Mouse (Mus musculus) kidney, embryonic 16.5 days (tissue): ENCODE measurements around the gene Colgalt1. TPM values are rescaled to one million over a fixed set of nuclear protein-coding genes. Genes with fewer than 3 reads are reported as not detected.

Experiments
- ATAC-seq: fragments of 200-750 bp; cut with Nextera tagmentation; 2 replicates; pipeline ENCODE4 v1.8.0; 2017; ENCODE audit warnings: moderate TSS enrichment; ENCODE audit not compliant: low FRiP score, low TSS enrichment
- H3K27ac ChIP-seq: fragments of 300-500 bp; sonication (generic); 2 replicates; pipeline ENCODE4 v1.5.1; 2014; ENCODE audit warnings: low read length
- H3K27me3 ChIP-seq: fragments of 300-500 bp; sonication (generic); 2 replicates; pipeline ENCODE4 v1.6.1; 2014; ENCODE audit warnings: low read length, control low read depth, mixed read lengths; ENCODE audit not compliant: insufficient read depth
- H3K36me3 ChIP-seq: fragments of 300-500 bp; sonication (generic); 2 replicates; pipeline ENCODE4 v1.6.1; 2014; ENCODE audit warnings: low read length, control low read depth, mixed read lengths; ENCODE audit not compliant: insufficient read depth
- H3K4me1 ChIP-seq: fragments of 300-500 bp; sonication (generic); 2 replicates; pipeline ENCODE4 v1.6.1; 2014; ENCODE audit warnings: low read length, control low read depth, mixed read lengths; ENCODE audit not compliant: insufficient read depth
- H3K4me2 ChIP-seq: fragments of 300-500 bp; sonication (generic); replicated peaks from 2 replicates; pipeline ENCODE4 v1.6.1; 2014; ENCODE audit warnings: low read depth, low read length
- H3K4me3 ChIP-seq: fragments of 300-500 bp; sonication (generic); 2 replicates; pipeline ENCODE4 v1.5.1; 2014; ENCODE audit warnings: mild to moderate bottlenecking, low read length
- H3K9ac ChIP-seq: fragments of 300-500 bp; sonication (generic); replicated peaks from 2 replicates; pipeline ENCODE4 v1.6.1; 2014; ENCODE audit warnings: low read length
- H3K9me3 ChIP-seq: fragments of 300-500 bp; sonication (generic); 2 replicates; pipeline ENCODE4 v1.6.1; 2016; ENCODE audit warnings: low read length, control low read depth
- WGBS: fragments of 180-500 bp; shearing (Covaris S2); extraction: QIAGEN DNeasy Blood & Tissue Kit; methylation state at CpG from one replicate; pipeline ENCODE4 v1.1.7; 2014; 5-methylcytosine and 5-hydroxymethylcytosine counted together
- polyA plus RNA-seq: library from polyadenylated mRNA; unstranded; fragments of >200 nt; fragmentation: Nextera tagmentation; extraction: Ambion mirVana; gene quantifications from 2 replicates; pipeline ENCODE4 v1.2.1, GENCODE M21; 2015

Gene Colgalt1
- polyA plus RNA-seq, 1 experiment from 2014 or later = 77.6 TPM

GRCm38 (mm10) chr8:71570291-71570954 is 40.4 kb upstream of the Colgalt1 start:
- H3K4me1 ChIP-seq = peaks cover 25% of the 10 kb centered on the region
- peak overlapping the region; percentile 66 for H3K4me3 ChIP-seq
- peak overlapping the region; percentile 91 for H3K4me2 ChIP-seq
- no peaks in the 10 kb centered on the region for H3K27me3 ChIP-seq
- peak overlapping the region; percentile 77 for H3K9ac ChIP-seq
- peak; percentile 90 for ATAC-seq
- no peaks in the 10 kb centered on the region for H3K36me3 ChIP-seq
- H3K9me3 ChIP-seq = no peaks in the 10 kb centered on the region
- H3K27ac ChIP-seq = peak overlapping the region; percentile 94
- WGBS = under 1% methylated on average over 41 of the region's 41 CpGs

- no peaks in the 10 kb centered on the region for H3K36me3 ChIP-seq
- no peak overlapping the region for H3K27ac ChIP-seq
- H3K27me3 ChIP-seq = no peaks in the 10 kb centered on the region
- no peak overlapping the region for H3K4me3 ChIP-seq
- no peak overlapping the region for H3K4me2 ChIP-seq
- peaks cover 25% of the 10 kb centered on the region for H3K4me1 ChIP-seq
- H3K9me3 ChIP-seq = no peaks in the 10 kb centered on the region
- WGBS = 81% methylated on average over 2 of the region's 2 CpGs
- H3K9ac ChIP-seq = 0 out of 2 replicates have a peak overlapping the region, but pooled peaks have one; percentile 12
- ATAC-seq = no peak
These were observed 38.7 kb upstream of the Colgalt1 start for GRCm38 (mm10) chr8:71572077-71572476.

- H3K9me3 ChIP-seq = no peaks in the 10 kb centered on the region
- ATAC-seq = no peak
- H3K27ac ChIP-seq = no peak overlapping the region
- H3K9ac ChIP-seq = 0 out of 2 replicates have a peak overlapping the region, but pooled peaks have one; percentile 34
- H3K4me3 ChIP-seq = no peak overlapping the region
- peaks cover 20% of the 10 kb centered on the region for H3K4me1 ChIP-seq
- H3K27me3 ChIP-seq = no peaks in the 10 kb centered on the region
- H3K4me2 ChIP-seq = no peak overlapping the region
- no peaks in the 10 kb centered on the region for H3K36me3 ChIP-seq
- 78% methylated on average over 9 of the region's 9 CpGs for WGBS
These were observed 37.8 kb upstream of the Colgalt1 start for GRCm38 (mm10) chr8:71572847-71573633.

GRCm38 (mm10) chr8:71574426-71574825 is 36.4 kb upstream of the Colgalt1 start:
- no peak overlapping the region for H3K4me3 ChIP-seq
- H3K36me3 ChIP-seq = no peaks in the 10 kb centered on the region
- no peak overlapping the region for H3K27ac ChIP-seq
- ATAC-seq = no peak
- H3K4me1 ChIP-seq = peaks cover 7% of the 10 kb centered on the region
- no peak overlapping the region for H3K9ac ChIP-seq
- no peaks in the 10 kb centered on the region for H3K9me3 ChIP-seq
- no peaks in the 10 kb centered on the region for H3K27me3 ChIP-seq
- 82% methylated on average over 7 of the region's 7 CpGs for WGBS
- no peak overlapping the region for H3K4me2 ChIP-seq

GRCm38 (mm10) chr8:71575020-71575419 is 35.8 kb upstream of the Colgalt1 start:
- Histone ChIP-seq H3K4me3 (no peak overlapping the region), H3K36me3 (no peaks in the 10 kb centered on the region), H3K4me2 (no peak overlapping the region), H3K9me3 (no peaks in the 10 kb centered on the region), H3K4me1 (peaks cover 7% of the 10 kb centered on the region), H3K27ac (no peak overlapping the region), H3K27me3 (no peaks in the 10 kb centered on the region), H3K9ac (no peak overlapping the region)
- WGBS = 58% methylated on average over 1 of the region's 1 CpGs
- ATAC-seq = no peak

GRCm38 (mm10) chr8:71577856-71578387 is 32.9 kb upstream of the Colgalt1 start:
- WGBS = 74% methylated on average over 4 of the region's 4 CpGs
- ATAC-seq = no peak

GRCm38 (mm10) chr8:71579009-71579408 is 31.8 kb upstream of the Colgalt1 start:
- Histone ChIP-seq H3K9ac (no peak overlapping the region), H3K27me3 (no peaks in the 10 kb centered on the region)
- no peak for ATAC-seq

More at GRCm38 (mm10) chr8:71577856-71578387, 32.9 kb upstream of the Colgalt1 start:
- Histone ChIP-seq H3K36me3 (peaks cover 12% of the 10 kb centered on the region), H3K4me1 (no peaks in the 10 kb centered on the region), H3K9ac (no peak overlapping the region), H3K27me3 (no peaks in the 10 kb centered on the region), H3K4me3 (no peak overlapping the region), H3K27ac (no peak overlapping the region), H3K4me2 (no peak overlapping the region), H3K9me3 (no peaks in the 10 kb centered on the region)

GRCm38 (mm10) chr8:71579476-71579875 is 31.3 kb upstream of the Colgalt1 start:
- 90% methylated on average over 14 of the region's 14 CpGs for WGBS
- ATAC-seq = no peak
- Histone ChIP-seq H3K4me1 (no peaks in the 10 kb centered on the region), H3K9ac (no peak overlapping the region), H3K4me3 (no peak overlapping the region), H3K27ac (no peak overlapping the region), H3K4me2 (no peak overlapping the region), H3K9me3 (no peaks in the 10 kb centered on the region), H3K36me3 (peaks cover 20% of the 10 kb centered on the region), H3K27me3 (no peaks in the 10 kb centered on the region)

More at GRCm38 (mm10) chr8:71579009-71579408, 31.8 kb upstream of the Colgalt1 start:
- no peak overlapping the region for H3K4me3 ChIP-seq
- no peak overlapping the region for H3K4me2 ChIP-seq
- H3K27ac ChIP-seq = no peak overlapping the region
- no peaks in the 10 kb centered on the region for H3K4me1 ChIP-seq
- WGBS = 59% methylated on average over 1 of the region's 1 CpGs
- peaks cover 16% of the 10 kb centered on the region for H3K36me3 ChIP-seq
- H3K9me3 ChIP-seq = no peaks in the 10 kb centered on the region

- H3K27ac ChIP-seq = no peak overlapping the region
- no peaks in the 10 kb centered on the region for H3K4me1 ChIP-seq
- WGBS = 61% methylated on average over 8 of the region's 9 CpGs
- H3K4me2 ChIP-seq = no peak overlapping the region
- H3K36me3 ChIP-seq = peaks cover 21% of the 10 kb centered on the region
- no peaks in the 10 kb centered on the region for H3K27me3 ChIP-seq
- no peak for ATAC-seq
- no peaks in the 10 kb centered on the region for H3K9me3 ChIP-seq
- H3K9ac ChIP-seq = no peak overlapping the region
- H3K4me3 ChIP-seq = no peak overlapping the region
These were observed 30.6 kb upstream of the Colgalt1 start for GRCm38 (mm10) chr8:71580201-71580600.
